Mouse (Mus musculus) WW6 (cell line): ENCODE data around the gene Tas2r105.

Source experiments
- DNase-seq: peaks from one replicate; pipeline ENCODE4 v3.0.0-alpha.2; 2013; ENCODE audit warnings: low read depth, low spot score

Tas2r105 gene

DNA sequence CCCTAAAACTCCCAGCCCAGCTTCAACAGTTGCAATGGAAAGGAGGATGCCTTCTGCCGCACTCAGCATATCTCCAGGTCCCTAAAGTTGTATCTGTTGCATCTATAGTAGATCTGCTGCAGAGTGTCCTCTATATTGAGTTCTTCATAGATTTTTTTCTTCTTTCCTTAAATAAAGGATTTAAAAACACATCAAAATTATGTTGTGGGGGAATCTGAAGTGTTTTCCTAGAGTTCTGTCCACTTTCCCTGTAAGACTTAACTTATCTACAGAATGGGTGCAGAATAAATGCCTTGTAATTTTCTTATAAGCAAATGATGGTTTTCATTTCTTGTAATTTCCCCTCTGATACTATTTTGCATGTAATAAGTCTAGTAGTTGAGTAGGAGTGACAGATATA, at the start of gene Tas2r105:
Gene Tas2r105 (minus strand): TSS at position 101 of the 400 bp plus-strand sequence.
- no peak for DNase-seq

DNA sequence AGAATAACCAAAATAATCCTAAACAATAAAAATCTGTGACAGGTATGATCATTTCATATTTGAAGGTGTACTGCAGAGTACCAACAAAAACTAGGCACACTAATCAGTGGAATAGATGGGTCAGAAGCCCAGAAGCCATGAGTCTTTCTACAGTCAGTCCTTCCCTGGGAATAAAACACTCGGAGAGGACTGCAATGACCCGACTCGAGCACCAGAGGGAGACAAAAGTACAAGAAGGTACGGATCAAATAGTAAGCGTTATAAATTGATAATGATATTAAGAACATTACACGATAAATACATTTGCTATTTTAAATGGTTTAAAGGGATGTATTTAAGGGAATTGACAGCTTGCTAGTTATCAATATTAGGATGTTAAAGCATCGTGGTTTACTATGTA, 25.5 kb upstream of the Tas2r105 start:
- DNase-seq: peak; percentile 22

DNA sequence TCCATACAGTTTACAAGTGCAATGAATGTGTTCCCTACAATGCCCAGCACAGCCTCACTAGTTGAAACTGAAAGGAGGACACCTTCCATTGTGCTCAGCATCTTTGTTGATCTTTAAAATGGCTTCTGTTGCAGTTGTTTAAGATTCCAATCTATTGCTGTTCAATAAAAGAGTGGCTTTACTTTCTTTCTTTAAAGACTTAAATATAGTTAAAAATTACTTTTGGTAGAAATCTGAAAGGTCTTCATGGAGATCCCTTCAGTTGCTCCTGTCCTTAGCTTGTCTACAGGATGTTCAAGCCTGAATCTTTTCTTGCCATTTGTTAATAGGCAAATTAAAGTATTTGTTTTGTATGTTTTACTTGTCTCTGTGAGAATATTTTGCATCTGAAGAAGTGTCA, 2.7 kb upstream of the Tas2r105 start, which contains the start of gene Tas2r114:
Gene Tas2r114 (minus strand): TSS at position 101 of the 400 bp plus-strand sequence.
- no peak for DNase-seq

DNA sequence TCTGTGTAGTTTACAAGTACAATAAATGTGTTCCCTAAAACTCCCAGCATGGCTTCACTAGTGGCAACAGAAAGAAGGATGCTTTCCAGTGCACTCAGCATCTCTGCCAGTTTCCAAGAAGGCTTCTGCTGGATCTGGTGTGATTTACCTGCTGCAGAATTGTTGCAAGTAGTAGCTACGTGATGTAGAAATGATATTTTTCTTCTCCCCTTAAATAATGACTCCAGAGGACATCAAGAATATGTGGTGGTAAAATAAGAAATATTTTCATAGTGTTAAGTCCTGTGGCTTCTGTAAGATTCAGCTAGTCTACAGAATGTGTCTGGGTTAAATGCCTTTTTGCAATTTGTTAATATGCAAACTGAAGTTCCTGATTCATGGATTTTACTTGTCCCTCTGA, 1.7 kb downstream of the Tas2r105 start, which contains the start of gene Tas2r104:
Gene Tas2r104 (minus strand): TSS at position 101 of the 400 bp plus-strand sequence.
- DNase-seq: no peak

DNA sequence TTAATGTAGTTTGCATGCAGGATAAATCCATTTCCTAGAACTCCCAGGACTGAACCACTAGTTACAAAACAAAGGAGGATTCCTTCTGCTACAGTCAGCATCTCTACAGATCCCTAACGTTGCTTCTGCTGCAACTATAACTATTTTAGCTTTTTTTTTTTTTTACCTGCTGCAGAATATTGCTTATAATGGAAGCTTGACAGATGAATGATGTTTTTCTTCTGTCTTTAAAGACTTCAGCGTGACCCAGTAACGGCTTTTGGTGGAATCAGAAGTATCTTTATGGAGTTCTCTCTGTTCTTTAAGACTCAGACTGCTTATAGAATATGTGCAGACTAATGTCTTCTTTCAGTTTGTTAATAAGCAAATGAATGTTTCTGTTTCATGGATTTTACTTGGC, 8.5 kb downstream of the Tas2r105 start, which contains the start of gene Tas2r106:
Gene Tas2r106 (minus strand): TSS at position 101 of the 400 bp plus-strand sequence.
- DNase-seq: no peak

DNA sequence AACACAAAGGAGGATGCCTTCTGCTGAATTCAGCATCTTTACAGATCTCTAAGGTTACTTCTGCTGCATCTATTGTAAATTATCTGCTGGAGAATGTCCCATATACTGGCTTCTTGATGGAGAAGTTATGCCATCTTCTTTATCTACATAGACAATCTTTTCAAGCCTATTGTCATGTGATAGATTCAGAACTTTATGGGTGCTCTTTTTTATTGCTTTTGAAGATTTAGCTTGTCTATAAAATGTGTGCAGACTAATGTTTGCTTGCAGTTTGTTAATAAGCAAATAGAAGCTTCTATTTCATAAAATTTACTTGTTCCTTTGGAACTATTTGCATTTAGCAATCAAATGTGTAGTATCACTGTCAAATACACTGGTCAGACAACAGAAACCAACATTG, 27.2 kb downstream of the Tas2r105 start, which contains the start of gene Tas2r107:
Gene Tas2r107 (minus strand): TSS at position 101 of the 400 bp plus-strand sequence.
- no peak for DNase-seq
